Mouse (Mus musculus) gastrocnemius, adult 18-20 months (tissue): ENCODE measurements around the gene Gm20388. TPM values are rescaled to one million over a fixed set of nuclear protein-coding genes. Genes with fewer than 3 reads are reported as not detected.
A peak's percentile ranks its signal among the peaks of the same experiment; 100 is the strongest.

Experiments used
- DNase-seq: peaks from one replicate; pipeline ENCODE4 v3.0.0; 2021; ENCODE audit warnings: low spot score
- total RNA-seq, 2 experiments: library from RNA; stranded (reverse); gene quantifications; 2 replicates each; pipeline ENCODE4 v1.2.3; 2021

The Gm20388 gene
- total RNA-seq, 2 experiments from 2014 or later: 10.5 to 12.3 TPM

DNA sequence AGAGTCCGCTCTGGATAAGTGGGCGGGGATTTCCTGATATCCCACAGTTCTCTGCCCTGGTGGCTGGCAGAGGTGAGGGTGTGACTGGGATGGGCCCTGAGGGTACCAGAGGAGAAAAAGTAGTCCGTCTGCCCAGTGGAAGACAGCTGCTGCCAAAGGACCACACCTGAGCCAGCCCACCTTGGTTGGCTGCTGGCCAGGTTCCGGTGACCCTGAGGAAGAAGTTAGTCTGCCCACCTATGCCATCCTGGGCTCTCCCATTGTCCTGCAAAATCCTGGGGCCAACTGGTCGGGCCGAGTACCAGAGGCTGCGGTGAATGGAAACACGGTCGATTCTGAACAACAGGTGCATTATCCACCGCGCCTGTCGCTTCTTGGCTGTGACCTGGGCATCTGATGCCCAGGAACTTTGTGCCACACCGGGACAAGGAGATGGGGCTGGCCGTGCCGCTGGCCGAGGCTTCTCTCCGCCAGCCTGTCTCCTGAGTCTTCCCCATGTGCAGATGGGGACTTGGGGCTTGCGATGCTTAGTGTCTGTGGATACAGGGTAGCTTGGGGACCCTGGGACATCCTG lies 643.9 kb downstream of the Gm20388 start:
- DNase-seq: peak; percentile 55

DNA sequence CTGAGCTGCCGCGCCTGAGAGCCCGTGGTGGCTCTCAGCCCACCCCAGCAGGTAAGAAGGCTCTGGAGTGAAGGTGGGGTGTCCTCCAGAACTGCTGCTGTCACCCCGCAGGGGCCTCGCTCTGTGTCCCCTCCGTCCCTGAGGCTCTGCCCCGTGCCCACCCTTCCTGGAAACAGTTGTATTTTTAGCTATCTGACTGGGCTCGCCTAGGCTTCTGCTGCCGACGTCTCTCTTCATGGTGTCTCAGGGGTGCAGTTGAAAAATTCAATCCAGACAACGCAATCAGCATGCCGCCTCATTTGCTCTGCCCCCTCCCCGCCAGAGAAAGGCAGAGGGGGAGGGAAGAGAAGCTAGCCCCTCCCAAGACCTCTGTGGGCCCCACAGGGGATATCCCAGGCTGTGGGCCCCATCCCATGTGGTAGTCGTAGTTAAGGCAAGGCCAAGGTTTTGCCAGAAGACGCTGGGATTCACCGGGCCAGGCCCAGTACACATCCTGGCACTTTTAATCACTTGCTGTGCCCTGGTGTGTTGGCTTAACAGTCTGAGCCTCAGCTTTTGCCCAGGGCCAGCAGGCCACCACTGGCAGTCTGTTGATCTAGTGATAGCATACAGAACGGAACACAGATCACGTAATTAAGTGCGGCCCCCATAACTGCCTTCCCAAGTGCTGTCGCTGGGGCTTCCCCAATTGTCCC lies 645.7 kb downstream of the Gm20388 start:
- no peak for DNase-seq

DNA sequence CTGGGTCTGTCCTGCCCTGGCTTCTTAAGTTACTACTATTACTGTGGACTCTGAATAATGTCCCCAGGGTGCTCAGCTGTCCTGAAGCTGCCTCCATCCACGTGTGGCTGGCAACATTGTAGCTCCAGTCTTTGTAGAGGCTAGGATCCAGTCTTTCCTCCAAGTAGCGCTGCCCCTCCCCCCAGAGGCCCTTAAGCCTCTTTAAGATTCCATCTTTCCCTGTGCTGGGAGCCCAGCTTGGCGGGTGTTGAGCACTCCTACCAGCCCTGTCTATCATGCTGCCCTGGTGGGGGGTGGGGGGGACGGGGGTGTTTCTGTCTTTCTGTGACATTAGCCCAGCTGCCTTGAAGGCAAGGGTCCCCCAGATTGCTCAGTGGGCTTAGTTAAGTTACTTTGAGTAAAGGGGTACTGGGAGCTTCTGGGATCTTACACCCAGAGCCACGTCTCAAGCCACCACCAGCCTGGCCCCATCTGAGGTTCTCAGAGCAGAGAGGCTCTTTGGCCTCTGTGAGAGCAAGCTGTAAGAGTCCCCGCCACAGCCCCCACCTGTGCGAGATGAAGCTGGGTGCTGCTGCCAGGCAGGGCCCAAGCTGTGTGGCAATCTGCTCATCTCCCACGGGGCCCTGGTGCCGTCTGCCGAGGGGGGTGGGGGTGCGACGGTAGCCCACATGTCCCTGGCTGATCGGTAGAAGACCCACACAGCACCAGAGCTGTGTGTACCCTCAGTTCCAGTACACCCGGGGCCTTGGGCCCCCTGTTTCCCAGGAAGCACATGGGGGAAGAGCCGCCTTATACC lies 646.7 kb downstream of the Gm20388 start:
- DNase-seq: no peak

DNA sequence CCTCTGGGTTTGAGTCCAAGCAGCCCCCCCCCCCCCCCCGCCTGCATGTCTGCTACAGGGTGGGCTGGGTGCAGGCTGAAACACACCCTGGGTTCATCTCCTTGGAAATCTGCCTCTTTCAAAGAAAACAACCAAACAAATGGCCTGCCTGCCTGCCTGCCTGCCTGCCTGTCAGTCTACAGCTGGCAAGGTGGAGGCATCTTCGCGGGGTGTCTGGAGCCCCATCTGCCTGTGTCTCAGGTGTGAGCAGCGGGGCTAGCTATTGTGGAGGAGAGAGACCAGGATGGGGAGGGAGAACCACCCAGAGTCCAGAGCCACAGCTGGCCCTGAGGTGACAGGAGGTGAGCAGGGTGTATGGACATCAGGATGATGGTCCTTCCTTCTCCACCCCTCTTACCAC lies 647.5 kb downstream of the Gm20388 start:
- no peak for DNase-seq

DNA sequence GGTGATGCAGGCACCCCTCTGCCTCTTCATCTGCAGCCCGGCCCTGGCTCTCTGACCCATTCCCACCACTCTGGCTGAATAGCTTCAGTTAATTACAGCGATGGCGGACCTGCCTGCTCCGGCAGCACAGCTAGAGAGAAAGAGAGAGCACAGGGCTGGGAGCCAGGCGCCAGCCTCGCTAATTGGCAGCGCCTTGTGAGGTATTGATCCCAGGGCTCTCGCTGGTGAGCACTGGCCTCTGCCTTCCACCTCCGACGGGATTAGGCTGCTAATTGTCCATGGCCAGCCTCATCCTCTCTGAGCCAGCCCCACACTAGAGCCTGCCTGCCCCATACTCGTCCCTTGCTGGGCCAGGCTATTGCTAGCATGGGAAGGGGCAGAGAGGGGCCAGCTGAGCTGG lies 649.0 kb downstream of the Gm20388 start:
- no peak for DNase-seq

DNA sequence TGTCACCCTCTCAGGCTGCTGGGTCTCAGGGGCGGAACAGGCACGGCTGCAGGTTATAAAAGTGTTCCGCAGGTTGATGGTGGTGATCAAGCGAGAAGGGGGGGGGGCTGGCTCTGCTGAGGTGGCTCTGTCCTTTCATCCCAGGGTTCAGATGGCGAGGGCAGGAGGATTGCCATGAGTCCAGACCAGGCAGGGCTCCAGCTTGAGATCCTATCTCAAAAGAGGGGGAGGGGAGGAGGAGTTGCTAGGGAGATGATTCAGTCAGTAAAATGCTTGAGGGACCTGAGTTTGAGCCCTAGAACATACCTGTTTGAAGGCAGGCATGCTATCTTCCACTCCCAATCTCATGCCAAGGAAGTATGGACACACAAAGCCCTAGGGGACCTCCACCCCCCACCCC lies 649.9 kb downstream of the Gm20388 start:
- no peak for DNase-seq

DNA sequence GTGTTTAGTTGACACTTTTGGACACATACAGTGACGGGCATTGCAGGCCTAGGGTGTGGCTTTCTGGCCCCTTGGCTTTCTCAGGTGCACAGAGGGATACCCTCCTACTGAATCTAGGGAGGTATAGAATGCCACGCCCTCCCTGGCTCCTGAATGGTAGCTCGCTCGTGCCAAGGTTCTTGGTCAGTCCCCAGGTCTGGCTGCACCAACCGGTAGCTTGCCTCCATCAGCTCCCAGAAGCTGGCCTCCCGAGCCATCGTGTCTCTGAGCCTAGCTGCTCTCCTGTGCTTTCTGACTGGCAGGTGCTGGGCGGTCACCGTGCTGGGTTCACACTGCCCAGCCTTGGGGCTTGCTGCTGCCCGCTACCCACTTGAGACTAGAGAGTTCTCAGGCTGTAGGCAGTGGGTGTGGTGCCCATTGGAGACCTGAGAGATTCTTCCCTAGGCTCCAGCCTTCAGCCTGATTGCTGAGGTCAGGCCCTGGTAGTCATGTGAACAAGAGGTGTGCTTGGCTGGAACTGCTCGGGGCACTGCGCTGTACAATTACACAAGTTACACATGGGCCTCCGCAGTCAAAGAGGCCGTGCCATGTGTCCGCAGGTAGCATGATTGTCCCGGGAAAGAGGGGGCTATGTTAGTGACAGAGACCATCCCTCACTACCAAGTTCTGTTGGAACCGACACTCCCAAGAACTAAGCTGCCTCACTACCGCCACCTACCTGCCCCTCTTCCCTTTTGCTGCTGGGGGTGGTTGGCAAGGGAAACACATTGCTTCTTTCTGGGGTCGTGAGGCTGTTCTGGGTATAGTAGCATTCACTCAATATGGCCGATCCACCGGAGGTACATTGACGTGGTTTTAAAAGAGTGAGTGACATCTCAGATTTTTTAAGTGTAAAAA lies 651.1 kb downstream of the Gm20388 start:
- no peak for DNase-seq

DNA sequence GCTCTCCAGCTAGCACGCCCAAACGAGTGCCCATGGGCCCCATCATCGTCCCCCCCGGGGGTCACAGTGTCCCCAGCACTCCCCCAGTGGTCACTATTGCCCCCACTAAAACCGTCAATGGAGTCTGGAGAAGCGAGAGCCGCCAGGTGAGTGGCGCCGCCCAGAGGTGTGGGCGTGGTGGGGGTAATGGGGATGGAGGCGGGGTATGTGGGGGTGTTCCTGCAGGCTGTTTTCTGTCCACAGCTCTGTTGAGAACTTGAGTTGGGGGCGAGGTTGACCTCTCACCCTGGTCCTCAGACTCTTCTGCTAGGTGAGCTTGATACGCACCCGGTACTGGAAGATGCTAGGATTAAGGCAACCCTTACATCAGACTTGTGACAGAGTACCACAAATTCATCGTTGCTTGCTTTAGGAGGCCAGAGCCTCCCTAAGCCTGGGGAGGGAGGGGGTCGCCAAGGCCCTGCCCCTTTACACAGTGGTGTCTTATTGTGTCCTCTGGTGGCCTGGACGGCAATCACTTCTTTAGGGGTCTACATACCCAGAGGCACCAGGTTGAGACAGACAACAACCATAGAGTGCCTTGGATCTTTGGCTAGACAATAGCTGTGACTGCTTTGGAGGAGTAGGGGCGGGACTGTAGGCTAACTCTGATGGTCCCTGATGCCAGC lies 652.2 kb downstream of the Gm20388 start:
- DNase-seq: no peak

DNA sequence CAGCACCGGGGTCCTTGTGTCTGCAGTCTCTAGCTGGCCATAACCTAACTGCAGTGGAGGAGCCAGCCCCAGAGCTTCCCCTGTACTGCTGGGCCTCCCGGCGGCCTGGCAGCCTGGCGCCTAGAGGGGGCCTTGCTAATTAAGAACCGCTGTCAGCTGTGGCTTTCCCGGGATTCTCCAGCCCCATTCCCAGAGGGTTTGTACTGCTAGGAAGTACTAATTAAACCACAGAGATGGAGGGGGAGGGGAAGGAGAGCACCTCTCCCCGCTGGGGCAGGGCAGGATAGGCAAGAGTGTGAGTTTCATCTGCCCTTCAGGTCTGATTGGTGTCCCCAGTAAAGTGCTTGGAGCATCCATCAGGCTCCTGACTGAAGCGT lies 652.7 kb downstream of the Gm20388 start:
- DNase-seq: no peak

DNA sequence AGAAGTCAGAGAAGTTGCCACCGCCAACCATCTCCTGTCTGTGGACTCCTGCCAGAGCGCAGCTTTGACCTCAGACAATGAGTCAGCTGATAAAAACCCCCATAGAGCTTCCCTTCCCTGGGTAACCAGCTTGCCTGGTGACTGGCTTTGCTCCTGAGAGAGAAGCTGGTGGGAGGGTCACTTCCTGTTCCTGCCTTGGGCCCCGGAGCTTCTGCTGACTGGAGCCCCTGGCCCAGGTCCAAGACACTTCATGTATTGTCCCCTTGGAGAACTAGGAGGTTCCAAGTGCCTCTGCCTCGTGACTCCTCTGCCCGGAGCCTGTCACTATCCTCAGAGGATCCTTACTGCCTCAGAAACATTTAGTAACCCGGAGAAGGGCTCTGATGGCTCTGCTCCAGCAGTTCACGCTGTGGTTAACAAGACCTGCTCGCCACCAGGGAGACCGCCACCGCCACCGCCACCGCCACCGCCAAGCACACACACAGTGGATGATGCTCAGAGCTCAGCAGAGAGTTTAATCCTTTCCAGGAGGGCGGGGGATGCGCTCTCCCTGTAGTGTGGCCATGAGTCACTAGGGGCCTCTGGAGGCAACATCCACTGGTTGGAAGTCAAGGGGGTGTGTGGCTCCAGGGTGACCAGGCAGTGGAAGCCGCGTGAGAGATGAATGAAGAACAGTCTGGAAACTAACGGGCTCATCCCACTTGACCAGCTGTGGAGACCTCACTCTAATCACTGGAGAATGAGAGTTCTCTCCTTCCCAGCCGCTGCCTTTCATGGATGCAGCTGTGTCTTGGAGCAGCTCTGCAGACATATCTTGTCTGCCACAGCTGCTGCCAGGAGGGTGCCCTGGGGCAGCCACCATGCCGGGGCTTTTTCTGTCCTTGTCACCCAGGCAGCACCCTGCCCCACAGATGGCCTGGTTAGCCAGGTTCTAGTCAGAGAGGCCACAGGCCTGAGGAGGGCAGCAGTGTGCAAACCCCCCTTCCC lies 653.5 kb downstream of the Gm20388 start:
- peak; percentile 80 for DNase-seq

DNA sequence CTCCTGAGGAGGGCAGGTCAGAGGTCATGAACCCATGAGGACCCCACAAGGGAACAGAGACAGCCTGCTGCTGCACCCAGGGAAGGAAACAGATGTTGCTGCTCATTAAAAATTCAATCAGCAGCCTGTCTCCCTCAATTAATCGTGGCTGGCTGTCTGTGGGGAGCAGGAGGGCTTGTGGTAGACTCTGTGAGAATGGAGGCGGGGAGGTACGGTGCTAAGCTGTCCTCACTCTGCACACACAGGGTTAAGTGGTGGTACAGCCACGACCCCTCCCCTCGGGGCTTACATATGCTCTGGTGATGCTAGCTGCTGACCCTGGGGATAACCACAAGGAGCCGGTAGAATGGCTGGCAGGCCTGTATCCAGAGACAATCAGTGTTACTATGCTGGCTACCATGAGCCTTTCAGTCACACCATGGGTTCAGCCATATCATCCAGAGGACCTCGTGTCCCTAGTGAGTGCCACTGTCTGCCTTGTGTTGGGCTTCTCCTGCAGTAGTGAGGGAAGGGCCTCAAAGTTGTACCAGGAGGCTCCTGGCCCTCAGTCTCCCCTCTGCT lies 654.6 kb downstream of the Gm20388 start:
- no peak for DNase-seq

DNA sequence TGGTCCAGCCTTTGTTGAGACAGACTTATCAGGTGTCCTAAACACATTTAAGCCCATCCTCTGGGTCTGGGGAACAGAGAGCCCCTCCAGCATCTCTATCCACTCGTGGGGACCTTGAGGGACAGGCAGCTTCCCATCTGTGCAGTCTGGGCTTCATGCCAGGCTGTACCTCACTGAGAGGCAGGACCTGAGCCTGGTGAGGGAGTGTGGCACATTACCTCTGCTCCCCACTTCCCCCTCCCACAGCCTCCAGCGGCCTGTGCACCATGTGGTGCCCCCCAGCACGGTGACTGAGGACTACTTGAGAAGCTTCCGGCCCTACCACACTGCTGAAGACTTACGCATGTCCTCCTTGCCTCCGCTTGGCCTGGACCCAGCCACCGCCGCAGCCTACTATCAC lies 656.0 kb downstream of the Gm20388 start:
- no peak for DNase-seq

DNA sequence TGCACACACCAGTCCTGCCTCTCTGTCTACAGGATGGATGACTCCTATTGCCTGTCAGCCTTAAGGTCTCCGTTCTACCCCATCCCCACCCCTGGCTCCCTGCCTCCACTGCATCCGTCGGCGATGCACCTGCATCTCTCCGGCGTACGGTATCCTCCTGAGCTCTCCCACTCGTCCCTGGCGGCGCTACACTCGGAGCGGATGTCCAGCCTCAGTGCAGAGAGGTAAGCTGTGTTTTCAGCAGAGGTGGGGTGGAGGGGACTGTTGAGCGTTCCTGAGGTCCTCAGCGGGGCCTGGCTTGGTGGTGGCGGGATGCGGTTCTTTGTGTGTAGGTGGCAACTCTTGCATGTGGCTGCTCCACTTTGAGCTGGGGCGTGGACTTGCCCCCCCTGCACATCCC lies 657.1 kb downstream of the Gm20388 start:
- DNase-seq: no peak

DNA sequence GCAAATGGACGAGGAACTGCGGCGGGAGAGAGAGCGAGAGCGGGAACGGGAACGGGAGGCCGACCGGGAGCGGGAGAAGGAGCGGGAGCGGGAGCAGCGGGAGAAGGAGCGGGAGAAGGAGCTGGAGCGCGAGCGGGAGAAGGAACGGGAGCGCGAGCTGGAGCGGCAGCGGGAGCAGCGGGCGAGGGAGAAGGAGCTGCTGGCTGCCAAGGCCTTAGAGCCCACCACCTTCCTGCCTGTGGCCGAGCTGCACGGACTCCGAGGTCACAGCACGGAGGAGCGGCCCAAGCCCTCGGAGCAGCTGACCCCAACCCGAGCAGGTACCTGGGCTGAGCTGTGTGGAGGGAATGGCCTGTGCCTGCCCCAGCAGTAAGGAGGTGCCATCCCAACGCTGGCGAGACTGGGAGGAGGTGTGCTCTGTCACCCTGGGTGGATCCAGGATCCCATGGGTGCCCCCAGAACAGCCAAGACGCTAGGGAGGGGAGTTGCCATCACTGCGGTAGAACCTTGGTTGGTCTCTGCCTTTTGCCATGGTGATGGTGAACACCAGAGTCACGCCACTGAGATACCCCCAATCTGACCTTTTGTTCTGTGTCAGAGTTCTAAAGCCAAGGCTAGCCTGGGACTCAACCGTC lies 657.6 kb downstream of the Gm20388 start:
- no peak for DNase-seq

DNA sequence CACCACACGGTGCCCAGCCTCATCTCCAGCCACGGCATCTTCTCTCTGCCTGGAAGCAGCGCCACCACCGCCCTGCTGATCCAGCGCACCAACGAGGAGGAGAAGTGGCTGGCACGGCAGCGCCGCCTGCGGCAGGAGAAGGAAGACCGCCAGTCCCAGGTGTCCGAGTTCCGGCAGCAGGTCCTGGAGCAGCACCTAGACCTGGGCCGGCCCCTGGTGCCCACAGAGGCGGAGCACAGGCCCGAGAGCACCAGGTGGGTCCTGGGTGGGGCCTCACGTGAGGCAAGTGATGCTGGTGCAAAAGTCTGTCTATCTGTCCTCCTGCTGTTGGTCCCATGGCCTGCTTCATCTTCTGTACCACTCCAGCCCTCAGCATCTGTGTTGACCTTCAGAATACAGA lies 658.5 kb downstream of the Gm20388 start:
- no peak for DNase-seq

DNA sequence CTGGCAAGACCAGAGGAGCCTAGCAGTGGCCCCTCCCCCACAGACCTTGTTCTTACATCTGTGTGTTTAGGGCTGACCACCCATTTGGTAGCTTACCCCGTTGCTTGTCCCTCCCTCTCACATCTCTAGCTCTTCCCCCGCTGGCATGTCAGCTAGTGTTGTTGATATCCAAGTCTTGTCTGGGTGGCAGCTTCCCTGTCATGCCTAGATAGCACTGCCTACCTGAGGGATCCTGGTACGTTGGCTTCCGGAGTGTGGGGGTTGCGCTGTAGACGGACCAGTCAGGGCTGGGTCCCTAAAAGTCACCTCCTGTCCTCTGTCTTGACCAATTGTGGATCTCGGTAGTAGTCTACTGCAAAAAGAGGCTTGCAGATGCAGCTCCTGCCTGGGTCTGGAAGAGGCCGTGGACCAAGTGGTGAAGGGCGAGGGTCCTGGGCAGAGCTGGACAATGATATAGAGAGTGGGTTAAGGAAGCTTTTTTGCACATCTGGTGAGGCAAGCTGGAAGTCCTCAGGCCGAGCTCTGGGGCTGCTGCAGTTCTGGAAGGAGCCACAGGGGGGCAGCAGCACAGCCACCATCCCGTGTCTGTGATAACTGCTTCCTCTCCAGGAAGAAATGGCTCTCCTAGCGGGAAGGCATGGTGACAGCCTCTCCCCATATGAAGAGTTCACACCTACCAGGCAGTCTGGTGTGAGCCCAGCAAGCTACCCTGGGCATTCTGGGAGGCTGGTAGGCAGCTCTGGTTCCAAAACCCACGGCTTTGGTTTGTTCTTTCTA lies 659.5 kb downstream of the Gm20388 start:
- peak; percentile 69 for DNase-seq

DNA sequence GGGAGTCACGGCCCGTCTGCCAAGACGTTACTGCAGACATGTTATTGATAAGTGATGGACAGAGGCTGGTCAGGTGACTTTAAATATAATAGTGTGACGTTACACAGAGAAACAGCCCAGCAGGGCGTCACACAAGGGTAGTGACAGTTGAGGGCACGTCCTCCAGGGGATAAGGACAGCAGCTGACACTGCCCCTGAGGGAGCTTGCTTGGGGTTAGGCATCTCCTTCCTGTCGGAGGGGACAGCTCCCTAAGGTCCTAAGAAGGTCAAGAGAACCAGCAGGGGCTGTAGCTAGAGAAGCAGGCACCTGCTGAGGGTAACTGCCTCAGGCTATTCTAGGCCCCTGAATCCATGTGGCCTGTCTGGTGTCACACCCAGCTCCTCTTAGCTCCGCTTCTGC lies 660.9 kb downstream of the Gm20388 start:
- no peak for DNase-seq

DNA sequence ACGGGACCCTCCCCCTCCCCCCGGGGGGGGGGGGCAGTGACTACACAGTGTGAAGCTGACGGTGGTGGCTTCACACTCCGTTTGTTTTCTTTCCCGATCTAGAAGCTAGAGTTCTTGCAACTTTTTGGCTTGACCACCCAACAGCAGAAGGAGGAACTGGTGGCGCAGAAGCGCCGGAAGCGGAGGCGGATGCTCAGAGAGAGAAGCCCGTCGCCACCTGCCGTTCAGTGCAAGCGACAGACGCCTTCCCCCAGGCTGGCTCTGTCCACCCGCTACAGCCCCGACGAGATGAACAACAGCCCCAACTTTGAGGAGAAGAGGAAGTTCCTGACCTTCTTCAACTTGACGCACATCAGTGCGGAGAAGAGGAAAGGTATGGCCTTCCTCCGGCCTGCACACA lies 661.9 kb downstream of the Gm20388 start:
- DNase-seq: no peak
